Mouse (Mus musculus) forebrain, embryonic 10.5 days (tissue): ENCODE data around the gene Dcst1. TPM values are rescaled to one million over a fixed set of nuclear protein-coding genes. Genes with fewer than 3 reads are reported as not detected.

ENCODE experiments used
- DNase-seq: peaks from one replicate; pipeline ENCODE4 v3.0.0-alpha.2; 2017; ENCODE audit warnings: low spot score; ENCODE audit errors: extremely low spot score
- H3K27ac ChIP-seq: fragments of 300-500 bp; sonication (generic); 2 replicates; pipeline ENCODE4 v1.5.1; 2016; ENCODE audit warnings: mild to moderate bottlenecking
- H3K27me3 ChIP-seq: fragments of 300-500 bp; sonication (generic); 2 replicates; pipeline ENCODE4 v1.6.1; 2016; ENCODE audit warnings: mild to moderate bottlenecking; ENCODE audit not compliant: poor library complexity, severe bottlenecking
- H3K36me3 ChIP-seq: fragments of 300-500 bp; sonication (generic); replicated peaks from 2 replicates; pipeline ENCODE4 v1.6.1; 2016; ENCODE audit warnings: mild to moderate bottlenecking, moderate library complexity
- H3K4me1 ChIP-seq: fragments of 300-500 bp; sonication (generic); 2 replicates; pipeline ENCODE4 v1.6.1; 2016
- H3K4me3 ChIP-seq: fragments of 300-500 bp; sonication (generic); 2 replicates; pipeline ENCODE4 v1.5.1; 2016; ENCODE audit warnings: mild to moderate bottlenecking, moderate library complexity
- H3K9me3 ChIP-seq: fragments of 300-500 bp; sonication (generic); 2 replicates; pipeline ENCODE4 v1.6.1; 2016; ENCODE audit warnings: mild to moderate bottlenecking, moderate library complexity
- WGBS: fragments of 180-500 bp; shearing (Covaris S2); methylation state at CpG from one replicate; pipeline ENCODE4 v1.1.7; 2016; 5-methylcytosine and 5-hydroxymethylcytosine counted together
- polyA plus RNA-seq: library from polyadenylated mRNA; unstranded; fragments of >200 nt; fragmentation: Nextera tagmentation; extraction: Ambion mirVana; gene quantifications from 2 replicates; pipeline ENCODE4 v1.2.1, GENCODE M21; 2016

Gene Dcst1
- polyA plus RNA-seq, 1 experiment from 2014 or later = not detected

GRCm38 (mm10) chr3:89348911-89349868 is 15.9 kb downstream of the Dcst1 start:
- peaks cover 76% of the 10 kb centered on the region for H3K27me3 ChIP-seq

GRCm38 (mm10) chr3:89347916-89348315 is 17.1 kb downstream of the Dcst1 start:
- Histone ChIP-seq H3K36me3 (peaks cover 43% of the 10 kb centered on the region), H3K4me3 (no peak overlapping the region), H3K9me3 (no peaks in the 10 kb centered on the region), H3K27me3 (peaks cover 63% of the 10 kb centered on the region), H3K4me1 (peaks cover 47% of the 10 kb centered on the region), H3K27ac (peak overlapping the region; percentile 27; the same call in 1 of the 2 replicates)
- DNase-seq = no peak
- 58% methylated on average over 1 of the region's 1 CpGs for WGBS

More at GRCm38 (mm10) chr3:89348911-89349868, 15.9 kb downstream of the Dcst1 start:
- Histone ChIP-seq H3K9me3 (no peaks in the 10 kb centered on the region), H3K36me3 (peaks cover 31% of the 10 kb centered on the region), H3K4me1 (peaks cover 47% of the 10 kb centered on the region), H3K4me3 (peak overlapping the region; percentile 78), H3K27ac (peak overlapping the region; percentile 84)
- DNase-seq = peak; percentile 30
- under 1% methylated on average over 38 of the region's 38 CpGs for WGBS

GRCm38 (mm10) chr3:89346815-89347540 is 18.1 kb downstream of the Dcst1 start:
- Histone ChIP-seq H3K27ac (no peak overlapping the region), H3K27me3 (peaks cover 54% of the 10 kb centered on the region), H3K4me3 (no peak overlapping the region), H3K36me3 (peaks cover 50% of the 10 kb centered on the region), H3K9me3 (no peaks in the 10 kb centered on the region), H3K4me1 (peaks cover 39% of the 10 kb centered on the region)
- 86% methylated on average over 10 of the region's 10 CpGs for WGBS
- DNase-seq = no peak

GRCm38 (mm10) chr3:89343279-89343678 is 21.8 kb downstream of the Dcst1 start:
- Histone ChIP-seq H3K36me3 (peaks cover 58% of the 10 kb centered on the region), H3K27me3 (peaks cover 18% of the 10 kb centered on the region), H3K27ac (no peak overlapping the region), H3K4me1 (peaks cover 38% of the 10 kb centered on the region), H3K9me3 (no peaks in the 10 kb centered on the region), H3K4me3 (no peak overlapping the region)
- WGBS = 88% methylated on average over 7 of the region's 7 CpGs
- no peak for DNase-seq

GRCm38 (mm10) chr3:89341794-89342193 is 23.3 kb downstream of the Dcst1 start:
- 95% methylated on average over 4 of the region's 4 CpGs for WGBS

GRCm38 (mm10) chr3:89340465-89340864 is 24.6 kb downstream of the Dcst1 start:
- Histone ChIP-seq H3K4me1 (peaks cover 55% of the 10 kb centered on the region), H3K27me3 (no peaks in the 10 kb centered on the region; the same call in 1 of the 2 replicates), H3K9me3 (no peaks in the 10 kb centered on the region), H3K4me3 (peak overlapping the region; percentile 88), H3K36me3 (peaks cover 42% of the 10 kb centered on the region), H3K27ac (peak overlapping the region; percentile 98; the same call in 1 of the 2 replicates)
- 3% methylated on average over 11 of the region's 11 CpGs for WGBS
- DNase-seq = peak; percentile 88

More at GRCm38 (mm10) chr3:89341794-89342193, 23.3 kb downstream of the Dcst1 start:
- H3K27ac ChIP-seq = no peak overlapping the region
- H3K27me3 ChIP-seq = peaks cover 3% of the 10 kb centered on the region
- H3K36me3 ChIP-seq = peaks cover 52% of the 10 kb centered on the region
- H3K4me1 ChIP-seq = peaks cover 43% of the 10 kb centered on the region
- no peak overlapping the region for H3K4me3 ChIP-seq
- no peak for DNase-seq
- H3K9me3 ChIP-seq = no peaks in the 10 kb centered on the region

GRCm38 (mm10) chr3:89339416-89339815 is 25.6 kb downstream of the Dcst1 start:
- H3K27ac ChIP-seq = peak overlapping the region; percentile 98
- H3K9me3 ChIP-seq = no peaks in the 10 kb centered on the region
- peaks cover 65% of the 10 kb centered on the region for H3K4me1 ChIP-seq
- peaks cover 41% of the 10 kb centered on the region for H3K36me3 ChIP-seq
- H3K27me3 ChIP-seq = peaks cover 8% of the 10 kb centered on the region
- WGBS = 25% methylated on average over 8 of the region's 8 CpGs
- peak; percentile 83 for DNase-seq
- peak overlapping the region; percentile 88 for H3K4me3 ChIP-seq

- Histone ChIP-seq H3K4me3 (peak within 1 kb of the TSS; percentile 88), H3K27ac (peak within 1 kb of the TSS; percentile 98), H3K27me3 (peaks cover 23% of the 10 kb centered on the region), H3K4me1 (peaks cover 77% of the 10 kb centered on the region), H3K36me3 (peaks cover 41% of the 10 kb centered on the region), H3K9me3 (no peaks in the 10 kb centered on the region)
- WGBS = under 1% methylated on average over 44 of the region's 44 CpGs
- DNase-seq = peak; percentile 85
Measured at GRCm38 (mm10) chr3:89337721-89338578, 27.1 kb downstream of the Dcst1 start, which contains the start of gene Efna4. TSS of gene Efna4 (minus strand) at chr3:89338028.

GRCm38 (mm10) chr3:89337062-89337720 is 27.9 kb downstream of the Dcst1 start:
- Histone ChIP-seq H3K27ac (peak overlapping the region; percentile 98), H3K9me3 (no peaks in the 10 kb centered on the region), H3K27me3 (peaks cover 25% of the 10 kb centered on the region), H3K4me1 (peaks cover 85% of the 10 kb centered on the region), H3K4me3 (peak overlapping the region; percentile 88), H3K36me3 (peaks cover 42% of the 10 kb centered on the region)
- WGBS = under 1% methylated on average over 21 of the region's 21 CpGs
- DNase-seq = no peak

GRCm38 (mm10) chr3:89336529-89336928 is 28.5 kb downstream of the Dcst1 start:
- Histone ChIP-seq H3K27me3 (peaks cover 30% of the 10 kb centered on the region), H3K27ac (peak overlapping the region; percentile 98), H3K4me3 (peak overlapping the region; percentile 88), H3K36me3 (peaks cover 36% of the 10 kb centered on the region), H3K9me3 (no peaks in the 10 kb centered on the region), H3K4me1 (peaks cover 92% of the 10 kb centered on the region)
- 4% methylated on average over 6 of the region's 6 CpGs for WGBS
- no peak for DNase-seq

GRCm38 (mm10) chr3:89333053-89333452 is 32.0 kb downstream of the Dcst1 start:
- H3K36me3 ChIP-seq = peaks cover 32% of the 10 kb centered on the region
- H3K4me3 ChIP-seq = peak overlapping the region; percentile 16; the same call in 1 of the 2 replicates
- peaks cover 55% of the 10 kb centered on the region for H3K27me3 ChIP-seq
- H3K9me3 ChIP-seq = no peaks in the 10 kb centered on the region
- WGBS = 68% methylated on average over 11 of the region's 11 CpGs
- no peak for DNase-seq
- peak overlapping the region; percentile 59; the same call in 1 of the 2 replicates for H3K27ac ChIP-seq
- H3K4me1 ChIP-seq = peaks cover 84% of the 10 kb centered on the region
